Mouse (Mus musculus) midbrain, postnatal 0 days (tissue): ENCODE measurements around the gene Elavl3. TPM values are rescaled to one million over a fixed set of nuclear protein-coding genes. Genes with fewer than 3 reads are reported as not detected.
"Not testable (repeated sequence)": the region's sequence is repeated elsewhere in the genome, so short reads cannot be mapped to it uniquely, and the experiment has no call there.

Experiments
- ATAC-seq: fragments of 200-750 bp; cut with Nextera tagmentation; 2 replicates; pipeline ENCODE4 v1.8.0; 2017; ENCODE audit warnings: moderate number of reproducible peaks, mild to moderate bottlenecking, moderate TSS enrichment, moderate library complexity; ENCODE audit not compliant: low FRiP score
- DNase-seq: peaks from one replicate; pipeline ENCODE4 v3.0.0-alpha.2; 2015; ENCODE audit warnings: low spot score
- H3K27ac ChIP-seq: fragments of 300-500 bp; sonication (generic); 2 replicates; pipeline ENCODE4 v1.5.1; 2014; ENCODE audit warnings: low read depth, mild to moderate bottlenecking, low read length, mixed read lengths
- H3K27me3 ChIP-seq: fragments of 300-500 bp; sonication (generic); 2 replicates; pipeline ENCODE4 v1.6.1; 2014; ENCODE audit warnings: low read length, control low read depth, mixed read lengths; ENCODE audit not compliant: insufficient read depth
- H3K36me3 ChIP-seq: fragments of 300-500 bp; sonication (generic); 2 replicates; pipeline ENCODE4 v1.6.1; 2014; ENCODE audit warnings: low read length, control low read depth, mixed read lengths; ENCODE audit not compliant: insufficient read depth
- H3K4me1 ChIP-seq: fragments of 300-500 bp; sonication (generic); 2 replicates; pipeline ENCODE4 v1.6.1; 2014; ENCODE audit warnings: mild to moderate bottlenecking, control low read depth, antibody characterized with exemption, low read length, mixed read lengths; ENCODE audit not compliant: insufficient read depth
- H3K4me2 ChIP-seq: fragments of 300-500 bp; sonication (generic); 2 replicates; pipeline ENCODE4 v1.6.1; 2014; ENCODE audit warnings: low read depth, mild to moderate bottlenecking, low read length, mixed read lengths; ENCODE audit not compliant: poor library complexity, severe bottlenecking
- H3K4me3 ChIP-seq: fragments of 300-500 bp; sonication (generic); 2 replicates; pipeline ENCODE4 v1.5.1; 2014; ENCODE audit warnings: low read depth, mild to moderate bottlenecking, low read length, moderate library complexity
- H3K9ac ChIP-seq: fragments of 300-500 bp; sonication (generic); replicated peaks from 2 replicates; pipeline ENCODE4 v1.6.1; 2014; ENCODE audit warnings: mild to moderate bottlenecking, low read length, moderate library complexity, mixed read lengths; ENCODE audit not compliant: poor library complexity, severe bottlenecking
- H3K9me3 ChIP-seq: fragments of 300-500 bp; sonication (generic); 2 replicates; pipeline ENCODE4 v1.6.1; 2016; ENCODE audit warnings: low read length, control low read depth
- CTCF ChIP-seq: IDR thresholded peaks from 2 replicates; pipeline ENCODE4 v1.5.1; 2016; ENCODE audit warnings: antibody characterized with exemption, mild to moderate bottlenecking
- WGBS: fragments of 180-500 bp; shearing (Covaris S2); extraction: QIAGEN DNeasy Blood & Tissue Kit; methylation state at CpG from one replicate; pipeline ENCODE4 v1.1.7; 2014; 5-methylcytosine and 5-hydroxymethylcytosine counted together
- polyA plus RNA-seq: library from polyadenylated mRNA; unstranded; fragments of >200 nt; fragmentation: Nextera tagmentation; extraction: Ambion mirVana; gene quantifications from 2 replicates; pipeline ENCODE4 v1.2.1, GENCODE M21; 2015
- total RNA-seq: library from RNA; depleted of rRNA; stranded (reverse); fragments of >200 nt; gene quantifications from 2 replicates; pipeline ENCODE4 v1.2.3, GENCODE M21; 2014

Gene Elavl3
- total and polyA plus RNA-seq, 2 experiments from 2014 or later, result 78.7 to 239 TPM

DNA sequence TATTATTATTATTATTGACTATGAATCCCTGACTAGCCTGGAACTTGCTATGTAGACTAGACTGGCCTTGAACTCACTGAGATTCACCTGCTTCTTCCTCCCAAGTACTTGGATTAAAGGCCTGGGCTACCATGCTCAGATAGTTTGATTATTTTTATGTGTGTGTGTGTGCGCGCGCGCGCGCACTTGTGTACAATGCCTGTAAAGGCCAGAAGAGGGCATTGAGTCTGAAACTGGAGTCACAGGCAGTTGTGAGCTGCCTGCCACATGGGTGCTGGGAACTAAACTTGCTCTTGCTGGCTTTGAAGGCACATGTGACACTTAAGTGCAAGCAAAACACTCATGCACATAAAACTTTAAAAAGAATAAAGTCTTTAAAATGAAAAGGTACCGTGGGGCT lies 37.5 kb upstream of the Elavl3 start:
- H3K4me1 ChIP-seq, result 0 out of 2 replicates have a peak, but pooled peaks cover 4% of the 10 kb centered on the region
- DNase-seq (no peak), ATAC-seq (no peak)
- H3K4me3 ChIP-seq, result no peak overlapping the region
- H3K9ac ChIP-seq, result no peak overlapping the region
- H3K9me3 ChIP-seq, result no peaks in the 10 kb centered on the region
- H3K36me3 ChIP-seq, result no peaks in the 10 kb centered on the region
- H3K27me3 ChIP-seq, result no peaks in the 10 kb centered on the region
- peak; percentile 2; the same call in 1 of the 2 replicates for TF ChIP-seq CTCF
- WGBS, result 96% methylated on average over 7 of the region's 7 CpGs
- H3K27ac ChIP-seq, result no peak overlapping the region
- no peak overlapping the region for H3K4me2 ChIP-seq

DNA sequence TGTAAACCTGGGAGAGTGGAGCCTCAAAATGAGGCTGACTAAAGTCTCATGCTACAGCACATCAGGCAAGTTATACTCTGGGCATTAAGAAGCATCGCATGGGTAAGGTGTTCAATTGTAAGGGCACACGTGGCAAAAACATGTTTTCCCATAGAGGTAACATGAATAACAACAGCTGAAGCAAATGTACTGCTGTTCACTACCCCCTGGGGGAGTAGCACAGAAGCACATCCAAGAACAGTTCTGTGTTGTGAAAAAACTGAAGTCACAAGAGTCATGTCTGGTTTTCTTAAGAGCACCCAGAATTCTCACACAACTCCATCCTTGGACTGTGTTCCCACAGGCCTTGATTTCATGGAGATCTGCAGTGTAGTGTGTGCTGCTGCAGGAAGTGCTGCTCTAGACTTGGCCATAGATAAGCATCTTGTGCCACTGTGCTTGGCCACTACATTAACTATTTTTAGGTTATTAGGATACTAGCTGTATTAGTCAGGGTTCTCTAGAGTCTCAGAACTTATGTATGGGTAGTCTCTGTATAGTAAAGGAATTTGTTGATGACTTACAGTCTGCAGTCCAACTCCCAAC lies 35.3 kb upstream of the Elavl3 start:
- no peaks in the 10 kb centered on the region for H3K36me3 ChIP-seq
- H3K27me3 ChIP-seq, result no peaks in the 10 kb centered on the region
- no peak overlapping the region for H3K9ac ChIP-seq
- H3K4me2 ChIP-seq, result no peak overlapping the region
- no peak overlapping the region for H3K4me3 ChIP-seq
- no peaks in the 10 kb centered on the region for H3K9me3 ChIP-seq
- 81% methylated on average over 2 of the region's 2 CpGs for whole genome bisulfite sequencing
- ATAC-seq, result no peak
- no peak for TF ChIP-seq CTCF
- H3K27ac ChIP-seq, result no peak overlapping the region
- H3K4me1 ChIP-seq, result 0 out of 2 replicates have a peak, but pooled peaks cover 4% of the 10 kb centered on the region
- DNase-seq, result no peak

DNA sequence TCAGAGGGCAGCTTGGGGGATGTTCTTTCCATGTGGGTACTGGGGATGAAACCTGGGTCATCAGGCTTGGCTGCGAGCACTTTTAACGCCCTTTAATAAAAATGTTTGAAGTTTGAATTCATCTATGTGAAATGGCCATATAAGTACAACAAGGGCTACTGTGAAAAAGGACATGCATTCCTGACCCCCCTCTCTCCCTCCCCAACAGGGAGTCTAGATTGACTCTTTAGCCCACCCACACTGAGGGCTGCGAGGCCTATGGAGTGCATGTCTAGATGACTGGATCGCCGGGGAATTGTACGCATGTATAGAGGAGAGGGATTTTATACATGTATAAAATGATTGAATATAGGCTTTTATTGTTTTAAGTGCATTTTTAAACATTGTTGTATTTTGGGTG lies 34.2 kb upstream of the Elavl3 start:
- Histone ChIP-seq H3K9ac (peak overlapping the region; percentile 71; the same call in 1 of the 2 replicates), H3K27me3 (no peaks in the 10 kb centered on the region), H3K9me3 (no peaks in the 10 kb centered on the region), H3K27ac (peak overlapping the region; percentile 76), H3K4me3 (peak overlapping the region; percentile 65), H3K4me2 (peak overlapping the region; percentile 75), H3K4me1 (0 out of 2 replicates have a peak, but pooled peaks cover 4% of the 10 kb centered on the region), H3K36me3 (no peaks in the 10 kb centered on the region)
- no peak for TF ChIP-seq CTCF
- ATAC-seq, result no peak
- 72% methylated on average over 6 of the region's 6 CpGs for WGBS
- no peak for DNase-seq

DNA sequence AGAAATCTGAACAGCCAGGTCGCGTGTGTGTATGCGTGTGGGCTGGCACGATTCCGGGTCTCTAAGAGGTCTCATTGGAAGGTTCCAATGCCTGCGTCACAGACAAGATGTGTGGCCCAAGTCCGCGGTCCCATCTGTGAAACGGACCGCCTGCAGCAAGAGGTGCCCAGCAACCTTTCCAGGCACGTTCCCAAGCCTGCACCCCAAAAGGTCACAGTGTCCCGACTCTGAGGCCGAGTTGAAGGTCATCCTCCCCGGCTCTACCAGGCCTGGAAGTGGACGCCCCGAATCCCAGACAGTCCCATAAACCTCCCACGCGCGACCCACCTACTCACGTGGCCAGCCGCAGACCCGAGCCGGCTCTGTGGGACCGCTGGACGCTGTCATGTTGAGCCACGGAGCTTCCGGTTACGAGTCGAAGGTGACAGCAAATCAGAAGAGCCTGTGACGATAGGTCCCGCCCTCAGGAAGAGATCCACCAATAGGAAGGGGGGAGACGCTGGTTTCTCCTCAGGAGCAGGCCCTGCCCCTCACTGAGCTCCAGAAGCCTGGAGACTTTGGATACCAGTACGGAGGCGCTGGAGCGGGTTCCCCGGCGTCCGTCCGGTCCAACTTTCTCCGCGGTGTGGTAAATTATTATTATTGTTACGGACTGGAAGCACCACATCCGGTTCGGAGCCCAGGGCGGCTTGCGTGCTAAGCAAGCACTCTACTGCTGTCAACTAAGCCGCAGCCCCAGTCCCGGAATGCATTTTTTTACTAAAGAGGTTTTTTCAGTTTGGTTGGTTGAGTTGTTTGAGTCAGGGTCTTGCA lies 33.4 kb upstream of the Elavl3 start, which contains the start of gene Ecsit:
Gene Ecsit, minus strand, starts transcription at position 417 of the 813 bp plus-strand sequence.
- H3K9me3 ChIP-seq, result no peaks in the 10 kb centered on the region
- whole genome bisulfite sequencing, result under 1% methylated on average over 48 of the region's 48 CpGs

DNA sequence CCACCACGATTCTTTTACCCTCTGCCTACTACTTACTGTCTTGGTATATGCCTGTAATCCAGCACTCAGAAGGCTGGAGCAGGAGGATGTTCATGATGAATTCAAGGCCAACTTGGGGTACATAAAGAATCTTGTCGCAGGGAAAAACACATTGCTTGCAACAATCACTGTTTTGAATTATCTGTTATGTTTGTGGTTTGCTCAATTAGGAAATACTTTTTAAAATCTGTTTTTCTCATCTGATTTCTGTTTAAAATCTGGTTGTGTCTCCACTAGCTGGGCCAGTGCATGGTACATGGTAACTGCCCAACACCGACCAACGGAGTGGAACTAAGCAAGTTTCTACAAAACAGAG lies 32.8 kb upstream of the Elavl3 start:
- TF ChIP-seq CTCF, result no peak
- ATAC-seq (no peak), DNase-seq (no peak)
- H3K27me3 ChIP-seq, result no peaks in the 10 kb centered on the region
- H3K27ac ChIP-seq, result peak overlapping the region; percentile 76; the same call in 1 of the 2 replicates
- peak overlapping the region; percentile 65 for H3K4me3 ChIP-seq
- H3K9ac ChIP-seq, result peak overlapping the region; percentile 71
- no peaks in the 10 kb centered on the region for H3K36me3 ChIP-seq
- H3K4me1 ChIP-seq, result 0 out of 2 replicates have a peak, but pooled peaks cover 4% of the 10 kb centered on the region
- WGBS, result 32% methylated on average over 4 of the region's 4 CpGs
- peak overlapping the region; percentile 67 for H3K4me2 ChIP-seq
- no peaks in the 10 kb centered on the region for H3K9me3 ChIP-seq

More for the DNA sequence above, 33.4 kb upstream of the Elavl3 start, which contains the start of gene Ecsit:
- no peaks in the 10 kb centered on the region for H3K36me3 ChIP-seq
- no peak for TF ChIP-seq CTCF
- peak; percentile 97 for ATAC-seq
- no peaks in the 10 kb centered on the region for H3K27me3 ChIP-seq
- H3K4me1 ChIP-seq, result 0 out of 2 replicates have a peak, but pooled peaks cover 4% of the 10 kb centered on the region
- peak within 1 kb of the TSS; percentile 76 for H3K27ac ChIP-seq
- peak; percentile 97 for DNase-seq
- peak within 1 kb of the TSS; percentile 71 for H3K9ac ChIP-seq
- H3K4me2 ChIP-seq, result peak within 1 kb of the TSS; percentile 75
- H3K4me3 ChIP-seq, result peak within 1 kb of the TSS; percentile 65

DNA sequence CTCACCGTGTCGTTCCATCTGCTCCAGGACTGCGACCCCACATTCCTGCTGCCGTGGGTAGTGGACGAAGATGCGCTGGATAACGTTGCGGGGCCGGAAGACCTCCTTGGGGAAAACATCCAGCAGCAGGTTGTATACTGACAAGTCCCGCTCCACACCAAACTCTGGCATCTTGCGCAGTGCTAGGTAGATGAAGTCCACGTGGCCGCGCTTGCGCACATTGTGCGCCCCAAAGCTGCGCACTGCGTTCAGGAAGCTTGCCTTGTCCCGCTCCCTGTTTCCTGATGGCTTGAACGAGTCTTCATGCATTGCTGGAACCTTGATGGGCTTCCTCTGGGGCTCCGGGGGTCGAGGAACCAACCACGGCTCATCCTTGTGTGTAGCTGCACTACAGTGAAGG lies 24.4 kb upstream of the Elavl3 start:
- Histone ChIP-seq H3K9me3 (no peaks in the 10 kb centered on the region), H3K4me3 (no peak overlapping the region), H3K4me2 (no peak overlapping the region), H3K27me3 (no peaks in the 10 kb centered on the region), H3K36me3 (peaks cover 28% of the 10 kb centered on the region), H3K9ac (no peak overlapping the region), H3K4me1 (no peaks in the 10 kb centered on the region), H3K27ac (no peak overlapping the region)
- no peak for DNase-seq
- WGBS, result 96% methylated on average over 23 of the region's 23 CpGs
- ATAC-seq, result no peak
- TF ChIP-seq CTCF, result no peak

DNA sequence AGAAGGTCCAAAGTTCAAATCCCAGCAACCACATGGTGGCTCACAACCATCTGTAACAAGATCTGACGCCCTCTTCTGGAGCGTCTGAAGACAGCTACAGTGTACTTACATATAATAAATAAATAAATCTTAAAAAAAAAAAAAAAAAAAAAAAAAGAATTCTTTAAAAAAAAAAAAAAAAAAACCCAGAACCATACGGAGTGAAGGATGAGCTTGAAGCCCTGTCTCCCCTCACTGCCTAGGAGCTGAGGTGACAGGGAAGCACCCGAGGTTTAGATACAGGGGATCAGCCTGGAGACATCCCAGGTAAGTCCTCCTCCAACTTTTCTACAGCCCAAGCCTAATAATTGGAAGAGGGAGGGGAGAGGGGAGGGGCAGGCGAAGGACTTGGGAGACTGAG lies 24.0 kb upstream of the Elavl3 start:
- not testable (repeated sequence) for H3K4me1 ChIP-seq, H3K4me3 ChIP-seq, ATAC-seq, H3K27ac ChIP-seq, H3K9ac ChIP-seq, H3K27me3 ChIP-seq, H3K9me3 ChIP-seq, DNase-seq, H3K4me2 ChIP-seq
- 83% methylated on average over 5 of the region's 5 CpGs for WGBS
- H3K36me3 ChIP-seq, result peaks cover 28% of the 10 kb centered on the region
